Mouse (Mus musculus) bone marrow macrophage, adult 2 months (primary cell): ENCODE measurements around the gene Slc22a12.

ENCODE experiments used
- CTCF ChIP-seq: IDR thresholded peaks from 2 replicates; pipeline ENCODE4 v1.5.1; 2012; ENCODE audit warnings: low read depth, mild to moderate bottlenecking, low read length, moderate library complexity
- POLR2A ChIP-seq: IDR thresholded peaks from 2 replicates; pipeline ENCODE4 v1.6.1; 2012; ENCODE audit warnings: mild to moderate bottlenecking, low read depth, low read length, borderline replicate concordance

DNA sequence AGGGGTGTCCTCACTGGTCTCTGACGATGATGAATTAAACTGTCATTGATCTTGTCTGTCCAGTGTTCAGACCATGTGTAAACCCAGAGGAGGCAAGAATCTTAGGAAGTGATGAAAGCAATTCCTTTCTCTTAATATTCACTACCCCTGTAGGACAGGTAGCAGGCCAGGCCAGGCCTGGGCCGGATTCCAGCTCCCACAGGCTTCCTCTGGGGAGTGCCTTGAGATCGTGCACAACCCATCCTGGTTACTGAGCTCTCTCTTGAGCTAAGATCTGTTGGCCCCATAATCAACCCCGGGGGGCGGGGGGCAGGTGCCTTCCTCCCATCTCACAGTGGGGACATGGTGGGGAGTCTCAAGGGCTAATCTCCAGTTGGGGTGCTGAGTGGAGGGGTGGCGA, 22.3 kb upstream of the Slc22a12 start:
- TF ChIP-seq CTCF (no peak), POLR2A (no peak)
